Mouse (Mus musculus) bone marrow, adult 2 months (tissue): ENCODE measurements around the gene Rxfp1. TPM values are rescaled to one million over a fixed set of nuclear protein-coding genes. Genes with fewer than 3 reads are reported as not detected.
"Not testable (repeated sequence)": the region's sequence is repeated elsewhere in the genome, so short reads cannot be mapped to it uniquely, and the experiment has no call there.

Experiments
- H3K27ac ChIP-seq: fragments of 200-500 bp; 2 replicates; pipeline ENCODE4 v1.5.1; 2012; ENCODE audit warnings: low read depth, mild to moderate bottlenecking, control low read depth, inconsistent platforms, low read length; ENCODE audit not compliant: control insufficient read depth, poor library complexity, insufficient read depth
- H3K4me1 ChIP-seq: fragments of 200-500 bp; 2 replicates; pipeline ENCODE4 v1.6.1; 2011; ENCODE audit warnings: low read length; ENCODE audit not compliant: control insufficient read depth, insufficient read depth
- H3K4me3 ChIP-seq: fragments of 200-500 bp; replicated peaks from 2 replicates; pipeline ENCODE3; 2011; ENCODE audit warnings: mild to moderate bottlenecking, low read depth, low read length, control low read depth; ENCODE audit not compliant: control insufficient read depth
- CTCF ChIP-seq: fragments of 200-500 bp; IDR thresholded peaks from 2 replicates; pipeline ENCODE4 v1.5.1; 2011; ENCODE audit warnings: low read length, control low read depth; ENCODE audit not compliant: control insufficient read depth, insufficient read depth
- POLR2A ChIP-seq: fragments of 200-500 bp; IDR thresholded peaks from 2 replicates; pipeline ENCODE4 v1.6.1; 2011; ENCODE audit warnings: low read depth, mild to moderate bottlenecking, control low read depth, low read length, borderline replicate concordance; ENCODE audit not compliant: control insufficient read depth
- WGBS: fragments of 180-500 bp; shearing (Covaris S2); methylation state at CpG from one replicate; pipeline ENCODE4 v1.1.7; 2018; 5-methylcytosine and 5-hydroxymethylcytosine counted together
- polyA plus RNA-seq: library from polyadenylated mRNA; stranded (reverse); fragments of >200 nt; gene quantifications from 2 replicates; pipeline ENCODE4 v1.2.4, GENCODE M21; 2011; ENCODE audit warnings: low replicate concordance; ENCODE audit not compliant: missing spikeins, insufficient read depth, insufficient read length

Gene Rxfp1
- polyA plus RNA-seq, 1 experiment, result not detected

DNA sequence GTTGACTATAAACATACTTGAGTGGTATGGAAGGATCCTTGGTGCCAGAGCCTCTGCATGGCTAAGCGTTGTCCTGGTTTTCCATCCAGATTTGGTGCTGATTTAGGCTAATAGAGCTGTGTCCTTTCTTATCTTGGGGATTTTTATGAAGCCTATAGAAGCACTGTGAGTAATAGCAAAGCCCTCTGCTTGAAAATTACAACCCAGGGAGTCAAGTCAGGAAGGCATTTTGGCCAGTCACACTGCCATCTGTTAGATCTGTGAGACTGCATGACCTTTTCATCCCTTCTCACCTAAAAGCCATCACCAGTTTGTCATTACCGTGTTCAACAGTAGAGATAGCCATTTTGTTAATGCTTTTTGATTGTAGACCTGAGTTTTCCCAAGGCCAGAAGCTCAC is 2.7 kb upstream of the Rxfp1 start:
- WGBS, result 78% methylated on average over 2 of the region's 2 CpGs
- H3K27ac ChIP-seq, result no peak overlapping the region
- H3K4me3 ChIP-seq, result no peak overlapping the region
- no peaks in the 10 kb centered on the region for H3K4me1 ChIP-seq
- no peak for TF ChIP-seq POLR2A
- TF ChIP-seq CTCF, result no peak

DNA sequence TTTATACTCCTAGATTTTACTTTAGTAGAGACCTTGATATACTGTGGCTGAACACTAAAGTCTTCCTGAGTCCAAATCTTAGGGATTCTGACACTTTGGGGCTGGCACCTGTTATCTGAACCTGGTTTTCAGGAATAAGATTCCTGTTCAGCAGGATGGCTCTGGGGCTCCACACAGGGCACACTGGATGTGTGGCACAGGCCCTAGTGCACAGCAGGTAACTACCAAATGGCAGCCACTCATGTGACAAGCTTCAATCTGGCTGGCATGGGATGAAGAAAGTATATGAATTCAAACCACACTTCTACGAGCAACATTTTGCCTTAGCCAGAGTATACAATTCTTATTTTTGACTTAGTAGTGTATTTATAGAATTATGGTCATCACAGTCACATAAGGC is 771 bp upstream of the Rxfp1 start:
- Histone ChIP-seq H3K4me1 (no peaks in the 10 kb centered on the region), H3K4me3 (no peak overlapping the region), H3K27ac (no peak overlapping the region)
- 72% methylated on average over 1 of the region's 1 CpGs for WGBS
- TF ChIP-seq CTCF (no peak), POLR2A (no peak)

DNA sequence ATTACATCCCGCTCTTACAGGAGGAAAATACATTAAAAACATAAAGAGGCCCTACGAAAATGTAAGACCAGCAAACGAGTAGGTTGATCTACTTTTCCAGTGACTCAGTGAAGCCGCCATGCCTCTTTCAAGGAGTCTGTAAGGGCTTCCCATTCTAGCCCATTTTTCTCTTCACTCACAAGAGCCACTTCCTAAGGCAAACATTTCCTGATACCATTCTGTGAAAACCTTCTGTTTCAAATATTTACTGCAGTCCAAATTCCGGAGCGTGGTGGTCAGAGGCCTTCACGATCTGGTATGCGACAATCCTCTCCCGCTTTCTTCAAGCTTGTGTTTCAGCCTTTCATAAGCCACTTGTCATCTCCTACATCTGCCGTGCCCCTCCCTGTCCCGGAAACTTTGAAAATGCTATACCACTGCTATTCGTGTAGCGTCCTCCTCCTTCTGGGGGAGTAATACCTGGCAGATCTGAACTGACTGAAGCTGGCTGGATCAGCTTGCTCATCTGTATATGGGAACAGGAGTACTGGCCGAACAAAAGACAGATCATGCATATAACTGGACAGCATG is 11.1 kb downstream of the Rxfp1 start:
- Histone ChIP-seq H3K27ac (no peak overlapping the region), H3K4me1 (no peaks in the 10 kb centered on the region), H3K4me3 (no peak overlapping the region)
- TF ChIP-seq CTCF (no peak), POLR2A (no peak)
- WGBS, result 78% methylated on average over 14 of the region's 14 CpGs

DNA sequence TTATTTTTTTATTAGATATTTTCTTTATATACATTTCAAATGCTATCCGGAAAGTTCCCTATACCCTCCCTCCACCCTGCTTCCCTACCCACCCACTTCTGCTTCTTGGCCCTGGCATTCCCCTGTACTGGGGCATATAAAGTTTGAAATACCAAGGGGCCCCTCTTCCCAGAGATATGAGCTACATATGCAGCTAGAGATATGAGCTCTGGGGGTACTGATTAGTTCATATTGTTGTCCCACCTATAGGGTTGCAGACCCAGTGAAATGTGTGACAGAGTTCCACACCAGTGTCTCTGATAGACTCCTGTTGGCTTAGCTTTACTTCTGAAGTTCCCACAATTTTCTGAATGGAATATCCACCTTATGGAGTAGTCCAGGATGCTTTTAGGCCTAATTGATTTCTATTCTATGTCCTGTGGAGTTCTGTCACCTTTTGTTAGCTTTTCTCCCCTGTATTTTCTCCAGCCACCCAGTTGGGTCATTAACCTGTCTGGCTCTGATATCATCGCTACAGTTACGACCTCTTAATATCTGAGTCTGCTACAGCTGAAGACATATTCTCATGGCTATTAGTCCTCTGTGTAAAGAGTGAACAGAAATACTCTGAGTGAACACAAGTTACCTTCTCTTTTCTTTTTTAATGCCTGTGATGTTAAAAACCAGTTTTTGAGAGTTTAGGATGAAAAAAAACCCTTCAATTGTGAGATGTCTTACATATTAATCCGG is 16.8 kb downstream of the Rxfp1 start:
- WGBS, result 79% methylated on average over 4 of the region's 4 CpGs
- H3K4me3 ChIP-seq, result no peak overlapping the region
- H3K27ac ChIP-seq, result no peak overlapping the region
- no peaks in the 10 kb centered on the region for H3K4me1 ChIP-seq
- TF ChIP-seq POLR2A (no peak), CTCF (no peak)

DNA sequence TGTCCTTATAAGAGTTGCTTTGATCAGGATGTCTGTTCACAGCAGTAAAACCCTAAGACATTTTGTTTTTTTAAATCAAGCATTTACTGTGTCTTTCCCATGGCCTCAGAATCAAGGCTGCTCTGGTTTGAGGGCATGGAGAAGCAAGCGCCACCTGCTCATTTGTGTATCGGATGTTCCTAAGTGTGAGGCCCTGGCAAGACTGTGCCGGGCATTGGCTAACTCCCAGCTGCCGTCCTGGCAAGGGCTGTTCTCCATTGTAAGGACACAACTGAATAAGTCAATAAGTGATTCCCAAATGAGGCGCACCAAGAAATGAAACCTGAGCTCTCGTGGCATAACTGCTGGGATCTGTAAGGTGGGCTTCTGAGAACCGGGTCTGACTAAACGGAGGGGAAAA is 31.2 kb downstream of the Rxfp1 start:
- no peak overlapping the region for H3K27ac ChIP-seq
- WGBS, result 86% methylated on average over 8 of the region's 8 CpGs
- no peak overlapping the region for H3K4me3 ChIP-seq
- no peaks in the 10 kb centered on the region; the same call in 1 of the 2 replicates for H3K4me1 ChIP-seq
- no peak for TF ChIP-seq CTCF
- TF ChIP-seq POLR2A, result no peak

DNA sequence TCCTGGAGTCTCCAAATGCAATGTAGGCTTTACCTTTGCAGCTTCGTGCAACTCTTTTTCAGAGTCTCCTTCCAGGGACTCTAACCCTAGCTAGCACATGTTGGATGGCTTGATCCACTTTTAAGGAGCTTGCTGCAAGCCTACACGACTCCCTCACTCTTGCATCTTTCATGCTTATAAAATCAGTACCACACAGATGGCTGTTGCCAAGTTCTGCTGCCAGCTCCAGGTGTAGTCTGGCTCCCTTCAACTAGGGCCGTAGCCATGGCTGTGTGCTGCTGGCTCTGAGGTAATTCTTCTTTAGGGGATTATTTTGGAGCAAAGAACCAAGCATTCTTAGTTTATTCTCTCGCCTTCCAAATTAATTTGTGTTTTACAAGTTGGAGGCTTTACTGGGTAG is 34.5 kb downstream of the Rxfp1 start:
- no peak overlapping the region for H3K4me3 ChIP-seq
- WGBS, result 77% methylated on average over 4 of the region's 4 CpGs
- H3K27ac ChIP-seq, result no peak overlapping the region
- TF ChIP-seq POLR2A (no peak), CTCF (no peak)
- no peaks in the 10 kb centered on the region; the same call in 1 of the 2 replicates for H3K4me1 ChIP-seq

DNA sequence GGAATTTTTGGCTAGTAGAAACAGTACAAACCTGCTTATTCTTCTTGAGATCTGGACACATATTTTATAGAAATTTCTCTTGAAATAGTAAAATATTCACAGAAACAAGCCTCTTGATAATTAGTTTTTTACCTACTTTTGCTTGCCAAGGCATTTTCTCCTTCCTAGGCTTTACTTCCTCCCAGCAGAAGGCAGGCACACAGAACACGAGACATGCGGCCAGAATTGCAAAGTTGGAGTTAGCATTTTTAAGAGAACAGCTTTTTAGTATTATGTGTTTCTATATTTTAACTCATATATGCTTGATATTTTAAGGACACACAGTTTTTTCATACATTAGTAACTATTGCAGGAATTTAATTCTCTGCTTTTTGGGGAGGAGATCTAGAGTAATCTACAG is 45.7 kb downstream of the Rxfp1 start:
- TF ChIP-seq POLR2A, result no peak
- TF ChIP-seq CTCF, result no peak
- Histone ChIP-seq H3K27ac (no peak overlapping the region), H3K4me1 (no peaks in the 10 kb centered on the region), H3K4me3 (no peak overlapping the region)
- 75% methylated on average over 2 of the region's 2 CpGs for WGBS

DNA sequence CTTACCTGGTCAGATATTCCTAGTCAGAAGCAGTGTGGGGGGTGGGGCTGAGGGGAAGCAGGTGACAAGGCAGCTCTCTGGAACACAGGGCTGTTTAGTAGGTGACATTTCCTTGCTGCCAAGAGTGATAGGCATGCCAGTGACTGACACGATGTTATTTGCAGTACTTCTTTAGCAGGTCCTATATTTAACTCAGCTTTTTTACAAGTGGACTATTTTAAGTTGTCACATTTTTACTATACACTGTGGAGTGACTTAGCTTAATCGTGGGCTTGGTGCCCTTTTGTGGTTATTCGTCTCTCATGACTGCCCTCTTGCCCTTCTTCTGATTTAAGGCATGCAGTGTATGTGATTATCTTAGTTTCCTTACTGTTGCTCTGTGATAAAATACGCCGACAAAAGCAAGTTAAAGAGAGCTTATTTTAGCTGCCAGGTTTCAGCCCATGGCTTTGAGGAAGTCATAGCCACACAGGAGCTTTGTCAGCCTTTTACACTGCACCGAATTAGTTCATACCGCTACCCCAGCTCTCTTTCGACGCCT is 47.5 kb downstream of the Rxfp1 start:
- WGBS, result 21% methylated on average over 9 of the region's 9 CpGs
- Histone ChIP-seq H3K4me1 (no peaks in the 10 kb centered on the region), H3K4me3 (no peak overlapping the region), H3K27ac (no peak overlapping the region)
- TF ChIP-seq CTCF (no peak), POLR2A (no peak)

DNA sequence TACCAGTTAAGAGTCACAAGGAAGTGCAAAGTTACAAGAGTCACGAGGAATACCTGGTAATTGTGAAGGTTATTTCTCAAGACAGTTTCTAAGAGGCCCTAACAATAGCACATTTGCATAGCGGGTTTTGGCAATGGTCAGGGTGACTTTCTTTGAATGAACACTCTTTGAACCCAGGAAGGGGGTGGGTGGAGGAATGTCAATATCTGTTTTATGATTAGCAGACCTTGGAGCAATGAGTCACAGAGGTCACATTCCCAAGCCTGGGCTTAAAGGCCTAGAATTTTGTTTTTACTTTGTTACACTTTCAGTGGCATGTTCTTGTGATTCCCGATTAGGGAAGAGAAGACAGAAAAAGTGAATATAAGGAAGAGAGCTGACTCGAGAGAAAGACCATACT is 49.6 kb downstream of the Rxfp1 start:
- H3K27ac ChIP-seq, H3K4me1 ChIP-seq, H3K4me3 ChIP-seq: not testable (repeated sequence)
- 76% methylated on average over 4 of the region's 4 CpGs for WGBS
